Mouse (Mus musculus): ENCODE data around the gene Emg1.
"Not testable (repeated sequence)": the region's sequence is repeated elsewhere in the genome, so short reads cannot be mapped to it uniquely, and the experiment has no call there.

DNA sequence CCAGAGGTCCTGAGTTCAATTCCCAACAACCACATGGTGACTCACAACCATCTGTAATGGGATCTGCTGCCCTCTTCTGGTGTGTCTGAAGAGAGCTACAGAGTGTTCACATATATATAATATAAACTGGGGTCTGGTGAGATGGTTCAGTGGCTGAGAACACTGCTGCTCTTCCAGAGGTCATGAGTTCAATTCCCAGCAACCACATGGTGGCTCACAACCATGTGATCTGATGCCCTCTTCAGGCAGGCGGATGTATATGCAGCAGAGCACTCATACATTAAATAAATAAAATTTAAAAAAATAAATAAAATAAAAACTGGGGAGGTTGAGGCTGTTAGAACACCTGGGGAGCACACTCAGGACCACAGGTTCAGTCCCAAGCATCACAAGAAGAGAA lies 25.3 kb downstream of the Emg1 start:
- not testable (repeated sequence) for TF ChIP-seq CTCF (IDR thresholded peaks at IDR 0.05; ENCODE audit: low read depth, low read length); GATA1 (IDR thresholded peaks at IDR 0.05; ENCODE audit: borderline replicate concordance, low read length); POLR2AphosphoS5 (IDR thresholded peaks at IDR 0.05; ENCODE audit: insufficient replicate concordance, low read depth, low read length); GATA2 (IDR thresholded peaks at IDR 0.05; ENCODE audit: borderline replicate concordance, low read depth, low read length); TAL1 (conservative IDR thresholded peaks at IDR 0.05; ENCODE audit: low read depth, low read length)
